Mouse (Mus musculus): ENCODE results near the gene Rbfox1.

DNA sequence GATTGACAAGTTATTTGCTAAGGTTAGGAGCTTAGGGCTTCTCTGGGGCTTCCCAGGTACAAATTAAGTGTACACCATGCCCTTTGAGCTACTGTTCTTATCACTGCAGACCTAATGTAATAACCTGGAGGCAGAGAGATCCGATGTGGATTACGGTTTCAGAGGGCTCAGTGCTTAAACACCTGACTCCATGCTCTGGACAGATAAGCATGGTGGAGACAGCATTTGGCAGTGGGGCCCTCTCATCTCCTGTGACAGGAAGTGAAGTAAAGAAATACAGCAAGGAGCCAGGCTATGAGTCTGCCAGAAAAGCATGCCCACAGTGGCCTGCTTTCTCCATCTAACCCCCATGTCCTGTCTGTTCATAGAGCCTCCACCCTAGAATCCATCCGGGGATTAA, 213.0 kb downstream of the Rbfox1 start:
- TF ChIP-seq CTCF (IDR thresholded peaks at IDR 0.05; ENCODE audit: insufficient read depth, low read length) = no peak
- no peak for TF ChIP-seq POLR2A (IDR thresholded peaks at IDR 0.05; ENCODE audit: borderline replicate concordance, extremely low read depth, low read depth, low read length)

All from lung, adult 2 months (tissue).